ENCODE assay signal across 8 mouse cellular contexts in genomic region chr2:52605321-52605720, GRCm38 (mm10).
DNase-seq lines count a peak whose midpoint lies in the region; ATAC-seq and TF ChIP-seq lines count a peak whose summit lies in the region.

No protein-coding gene starts in this region.

- intact Hi-C loops in left cerebral cortex, postnatal 36 days (cut with DNase I): loop anchor here (5.0 kb wide), 1 partner anchor 343 kb away; no protein-coding TSS in a partner anchor

- no peak overlapping the region for H3K4me2 ChIP-seq in forebrain, embryonic 14.5 days (ENCODE audit: low read length)
- H3K4me2 ChIP-seq in neural tube, embryonic 11.5 days (ENCODE audit: low read depth): no peak overlapping the region

- no peaks in the 10 kb centered on the region for H3K36me3 ChIP-seq in forebrain, embryonic 14.5 days (ENCODE audit: control insufficient read depth, insufficient read depth, low read length)
- no peaks in the 10 kb centered on the region for H3K36me3 ChIP-seq in neural tube, embryonic 11.5 days (ENCODE audit: control insufficient read depth, insufficient read depth, low read length)

- H3K27me3 ChIP-seq in forebrain, embryonic 14.5 days (replicated peaks; ENCODE audit: control insufficient read depth, insufficient read depth, low read length): no peaks in the 10 kb centered on the region
- H3K27me3 ChIP-seq in neural tube, embryonic 11.5 days (ENCODE audit: control insufficient read depth, insufficient read depth, low read length): no peaks in the 10 kb centered on the region

- peak; percentile 71; the same call in 1 of the 2 replicates for ATAC-seq in forebrain, embryonic 14.5 days
- ATAC-seq in neural tube, embryonic 11.5 days (ENCODE audit: insufficient read depth, low FRiP score, low TSS enrichment): no peak

- no peaks in the 10 kb centered on the region for H3K9me3 ChIP-seq in forebrain, embryonic 14.5 days (replicated peaks; ENCODE audit: control insufficient read depth, low read length)
- no peaks in the 10 kb centered on the region for H3K9me3 ChIP-seq in neural tube, embryonic 11.5 days (ENCODE audit: control insufficient read depth, low read length)

- H3K27ac ChIP-seq in forebrain, embryonic 14.5 days (ENCODE audit: low read depth, low read length): no peak overlapping the region
- H3K27ac ChIP-seq in neural tube, embryonic 11.5 days (ENCODE audit: low read depth, low read length): no peak overlapping the region

- H3K4me1 ChIP-seq in forebrain, embryonic 14.5 days (ENCODE audit: control insufficient read depth, insufficient read depth, low read length): 0 out of 2 replicates have a peak, but pooled peaks cover 3% of the 10 kb centered on the region
- no peaks in the 10 kb centered on the region for H3K4me1 ChIP-seq in neural tube, embryonic 11.5 days (ENCODE audit: control insufficient read depth, insufficient read depth, low read length)

- TF ChIP-seq CTCF in brain, embryonic 14.5 days (IDR thresholded peaks at IDR 0.05; ENCODE audit: borderline replicate concordance, extremely low read depth, insufficient read depth, insufficient read length): peak; percentile 63; the same call in 1 of the 2 replicates

- WGBS in forebrain, embryonic 14.5 days: 15% methylated on average over 4 of the region's 4 CpGs
- WGBS in neural tube, embryonic 11.5 days: 25% methylated on average over 4 of the region's 4 CpGs

- TF ChIP-seq POLR2A in brain, embryonic 14.5 days (IDR thresholded peaks at IDR 0.05; ENCODE audit: borderline replicate concordance, extremely low read depth, insufficient read depth, insufficient read length, poor library complexity, severe bottlenecking): no peak

- H3K9ac ChIP-seq in forebrain, embryonic 14.5 days (ENCODE audit: low read length): no peak overlapping the region
- no peak overlapping the region for H3K9ac ChIP-seq in neural tube, embryonic 11.5 days (ENCODE audit: low read length)

- peak; percentile 69 for DNase-seq in 416B (ENCODE audit: low read depth)
- peak; percentile 76 for DNase-seq in CD4-positive, CD25-positive, alpha-beta regulatory T cell, adult 2 months (ENCODE audit: low read depth, low spot score)
- peak; percentile 80 for DNase-seq in brain, embryonic 14.5 days (ENCODE audit: low read depth)
- peak; percentile 81 for DNase-seq in forebrain, embryonic 14.5 days (ENCODE audit: low spot score)
- peak; percentile 42 for DNase-seq in hindlimb bud, embryonic 11.5 days (ENCODE audit: extremely low spot score, low read depth, low spot score)
- DNase-seq in left cerebral cortex, postnatal 36 days (ENCODE audit: low spot score in 2 of 2): peak; percentile 37 to 70
- peak; percentile 72 for DNase-seq in neural tube, embryonic 11.5 days (ENCODE audit: low spot score)
- peak; percentile 44 to 73 for DNase-seq in urinary bladder, postnatal 36 days (ENCODE audit: low spot score in 2 of 2)

- no peak overlapping the region for H3K4me3 ChIP-seq in forebrain, embryonic 14.5 days (ENCODE audit: low read depth, low read length)
- H3K4me3 ChIP-seq in neural tube, embryonic 11.5 days (ENCODE audit: low read depth, low read length): no peak overlapping the region
